Mouse (Mus musculus) activated CD4-positive, CD25-positive, alpha-beta regulatory T cell, adult 9 weeks (primary cell): Measurements from ENCODE around the gene Zfp641. TPM values are rescaled to one million over a fixed set of nuclear protein-coding genes. Genes with fewer than 3 reads are reported as not detected.

Experiments
- polyA plus RNA-seq: library from polyadenylated mRNA; unstranded; fragments of 100-300 nt; shearing (Covaris generic); gene quantifications from one replicate; pipeline ENCODE4 v1.2.1, GENCODE M21; 2017

The Zfp641 gene
- polyA plus RNA-seq = not detected

GRCm38 (mm10) chr15:98295628-98296551 lies at the start of gene Zfp641:
Gene Zfp641, minus strand, starts transcription at chr15:98296161.

GRCm38 (mm10) chr15:98340887-98341286 lies 44.9 kb upstream of the Zfp641 start, which contains the start of gene Olfr284:
Gene Olfr284, minus strand, starts transcription at chr15:98340987.

GRCm38 (mm10) chr15:98317177-98317724 lies 21.3 kb upstream of the Zfp641 start, which contains the start of gene Olfr285:
Gene Olfr285, minus strand, starts transcription at chr15:98317353.

GRCm38 (mm10) chr15:98257193-98257592 lies 38.8 kb downstream of the Zfp641 start, which contains the start of gene H1fnt:
Gene H1fnt, minus strand, starts transcription at chr15:98257293.

Other genes with a start within 250 kb of the Zfp641 start
- gene Pfkm, start 203.6 kb downstream of the Zfp641 start, polyA plus RNA-seq = 13.4 TPM
- 57.4 TPM for gene Senp1, start 202.4 kb downstream of the Zfp641 start, polyA plus RNA-seq
- 47.8 TPM for gene Asb8, start 130.5 kb downstream of the Zfp641 start, polyA plus RNA-seq
- gene Ccdc184, start 129.0 kb downstream of the Zfp641 start, polyA plus RNA-seq = 0.21 TPM
- gene Olfr288, start 100.6 kb downstream of the Zfp641 start, polyA plus RNA-seq = not detected
- gene Gm44579, start 75.2 kb downstream of the Zfp641 start, polyA plus RNA-seq = not detected
- not detected for gene Olfr287, start 75.1 kb downstream of the Zfp641 start, polyA plus RNA-seq
- not detected for gene Olfr286, start 61.7 kb downstream of the Zfp641 start, polyA plus RNA-seq
- not detected for gene H1fnt, start 38.9 kb downstream of the Zfp641 start, polyA plus RNA-seq
- gene Olfr285, start 21.2 kb upstream of the Zfp641 start, polyA plus RNA-seq = not detected
- not detected for gene Olfr284, start 44.8 kb upstream of the Zfp641 start, polyA plus RNA-seq
- gene Olfr283, start 84.8 kb upstream of the Zfp641 start, polyA plus RNA-seq = not detected
- not detected for gene Olfr282, start 135.1 kb upstream of the Zfp641 start, polyA plus RNA-seq
- not detected for gene Olfr281, start 156.4 kb upstream of the Zfp641 start, polyA plus RNA-seq
- not detected for gene OR5BS1P, start 173.7 kb upstream of the Zfp641 start, polyA plus RNA-seq
- gene Lalba, start 186.6 kb upstream of the Zfp641 start, polyA plus RNA-seq = not detected
- gene Olfr279, start 196.2 kb upstream of the Zfp641 start, polyA plus RNA-seq = 0.06 TPM
- 38.3 TPM for gene Kansl2, start 238.1 kb upstream of the Zfp641 start, polyA plus RNA-seq